Mouse (Mus musculus): ENCODE results near the gene Mrgprh.
A peak's percentile ranks its signal among the peaks of the same experiment; 100 is the strongest.

Mrgprh gene

GRCm38 (mm10) chr17:12868043-12868442 is 7.8 kb upstream of the Mrgprh start, which contains the start of gene Mas1:
Gene Mas1 (minus strand): TSS chr17:12868143.
- no peak for DNase-seq (ENCODE audit: low read depth, low spot score)

- no peak for DNase-seq (ENCODE audit: low read depth, low spot score)
Measured at GRCm38 (mm10) chr17:12868640-12869039, 7.2 kb upstream of the Mrgprh start.

- DNase-seq (ENCODE audit: low read depth, low spot score), result peak; percentile 40
Measured at GRCm38 (mm10) chr17:12872275-12873028, 3.4 kb upstream of the Mrgprh start.

GRCm38 (mm10) chr17:12880178-12880577 is 4.3 kb downstream of the Mrgprh start:
- peak; percentile 90 for DNase-seq (ENCODE audit: low read depth, low spot score)

- DNase-seq (ENCODE audit: low read depth, low spot score), result no peak
Measured at GRCm38 (mm10) chr17:12881216-12881615, 5.4 kb downstream of the Mrgprh start.

- DNase-seq (ENCODE audit: low read depth, low spot score), result no peak
Measured at GRCm38 (mm10) chr17:12886620-12887019, 10.8 kb downstream of the Mrgprh start.

- DNase-seq (ENCODE audit: low read depth, low spot score), result no peak
Measured at GRCm38 (mm10) chr17:12887021-12887775, 11.4 kb downstream of the Mrgprh start.

- no peak for DNase-seq (ENCODE audit: low read depth, low spot score)
Measured at GRCm38 (mm10) chr17:12891054-12891453, 15.2 kb downstream of the Mrgprh start.

- no peak for DNase-seq (ENCODE audit: low read depth, low spot score)
Measured at GRCm38 (mm10) chr17:12892033-12892432, 16.2 kb downstream of the Mrgprh start.

- no peak for DNase-seq (ENCODE audit: low read depth, low spot score)
Measured at GRCm38 (mm10) chr17:12897674-12898073, 21.8 kb downstream of the Mrgprh start.

- peak; percentile 7 for DNase-seq (ENCODE audit: low read depth, low spot score)
Measured at GRCm38 (mm10) chr17:12898607-12899006, 22.8 kb downstream of the Mrgprh start.

GRCm38 (mm10) chr17:12902291-12902690 is 26.5 kb downstream of the Mrgprh start:
- DNase-seq (ENCODE audit: low read depth, low spot score), result no peak

- DNase-seq (ENCODE audit: low read depth, low spot score), result no peak
Measured at GRCm38 (mm10) chr17:12903372-12904333, 27.8 kb downstream of the Mrgprh start.

- no peak for DNase-seq (ENCODE audit: low read depth, low spot score)
Measured at GRCm38 (mm10) chr17:12904349-12904748, 28.5 kb downstream of the Mrgprh start.

GRCm38 (mm10) chr17:12905810-12906209 is 30.0 kb downstream of the Mrgprh start:
- DNase-seq (ENCODE audit: low read depth, low spot score), result no peak

- DNase-seq (ENCODE audit: low read depth, low spot score), result no peak
Measured at GRCm38 (mm10) chr17:12906436-12906835, 30.6 kb downstream of the Mrgprh start.

GRCm38 (mm10) chr17:12909361-12910280 is 33.8 kb downstream of the Mrgprh start, which contains the start of gene Pnldc1:
Gene Pnldc1 (minus strand): TSS chr17:12910230.
- DNase-seq (ENCODE audit: low read depth, low spot score), result no peak

GRCm38 (mm10) chr17:12910391-12910790 is 34.6 kb downstream of the Mrgprh start:
- DNase-seq (ENCODE audit: low read depth, low spot score), result no peak

- no peak for DNase-seq (ENCODE audit: low read depth, low spot score)
Measured at GRCm38 (mm10) chr17:12915488-12915880, 39.6 kb downstream of the Mrgprh start, which contains the start of gene Tcp1. Gene Tcp1 (plus strand): TSS chr17:12915701.

GRCm38 (mm10) chr17:12915881-12916583 is 40.2 kb downstream of the Mrgprh start, which contains the start of gene Mrpl18:
Gene Mrpl18 (minus strand): TSS chr17:12916345.
- peak; percentile 99 for DNase-seq (ENCODE audit: low read depth, low spot score)

Measured in forelimb bud, embryonic 11.5 days (tissue).